Mouse (Mus musculus) layer of hippocampus, adult 18-20 months (tissue): ENCODE measurements at regions not wholly inside any gene's neighbourhood (a gene's known extent, or its start where the extent isn't known, plus 50 kb on each side); places are given as distances from the start of the nearest gene placed in this dataset.

Experiments used
- DNase-seq, 2 experiments: peaks; one replicate each; pipeline ENCODE4 v3.0.0; 2022; ENCODE audit warnings: low spot score in 2 of 2

DNA sequence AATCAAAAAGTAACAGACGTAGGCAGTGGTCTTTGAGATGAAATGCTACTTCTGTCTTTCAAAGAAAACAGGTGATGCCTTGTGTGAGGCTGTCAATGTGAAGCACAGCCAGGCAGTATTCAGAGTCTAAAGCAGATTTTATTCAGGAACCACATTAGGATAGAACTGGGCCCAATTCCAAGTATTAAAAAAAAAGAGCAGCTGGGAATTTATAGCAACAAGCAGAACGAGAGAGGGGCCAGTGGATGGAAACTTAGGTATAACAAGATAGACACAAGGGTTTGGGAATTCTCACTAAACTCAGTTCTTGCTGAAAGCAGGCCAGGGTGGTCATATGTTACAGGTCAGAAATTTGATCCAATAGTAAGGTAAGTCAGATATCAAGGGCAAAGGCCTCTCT is 72.6 kb downstream of the Rbmxl2 start:
- DNase-seq = peak in 1 of 2 experiments; percentile 5
